Mouse (Mus musculus) G1E (cell line): ENCODE results near the gene 9830107B12Rik.

ENCODE experiments used
- CTCF ChIP-seq: IDR thresholded peaks from 2 replicates; pipeline ENCODE4 v1.5.1; 2012; ENCODE audit warnings: low read depth, low read length, inconsistent platforms, mixed read lengths
- GATA1 ChIP-seq: IDR thresholded peaks from 2 replicates; pipeline ENCODE4 v1.6.1; 2012; ENCODE audit warnings: borderline replicate concordance, low read length, inconsistent platforms, mixed read lengths
- GATA2 ChIP-seq: IDR thresholded peaks from 2 replicates; pipeline ENCODE4 v1.6.1; 2012; ENCODE audit warnings: low read depth, low read length, inconsistent platforms, borderline replicate concordance
- TAL1 ChIP-seq: conservative IDR thresholded peaks from 2 replicates; pipeline ENCODE4 v1.6.1; 2012; ENCODE audit warnings: low read depth, low read length, inconsistent platforms, mixed read lengths

- TF ChIP-seq GATA1 (no peak), CTCF (no peak), TAL1 (no peak), GATA2 (no peak)
Measured at GRCm38 (mm10) chr17:48089446-48089845, 56.6 kb downstream of the 9830107B12Rik start.
